Mouse (Mus musculus) bone marrow macrophage, adult 2 months (primary cell): Measurements from ENCODE around the gene Tmem106c.

Experiments used
- CTCF ChIP-seq: IDR thresholded peaks from 2 replicates; pipeline ENCODE4 v1.5.1; 2012; ENCODE audit warnings: low read depth, mild to moderate bottlenecking, low read length, moderate library complexity
- POLR2A ChIP-seq: IDR thresholded peaks from 2 replicates; pipeline ENCODE4 v1.6.1; 2012; ENCODE audit warnings: mild to moderate bottlenecking, low read depth, low read length, borderline replicate concordance

GRCm38 (mm10) chr15:97942538-97942937 lies 21.5 kb upstream of the Tmem106c start:
- TF ChIP-seq CTCF = no peak
- no peak for TF ChIP-seq POLR2A
